Mouse (Mus musculus): ENCODE data around the gene H2afb3.
"Not testable (repeated sequence)": the region's sequence is repeated elsewhere in the genome, so short reads cannot be mapped to it uniquely, and the experiment has no call there.

The H2afb3 gene

GRCm38 (mm10) chrX:120312995-120313394, at the start of gene H2afb3:
TSS of gene H2afb3 (minus strand) at chrX:120313095.
- DNase-seq (ENCODE audit: low read depth, low spot score) = not testable (repeated sequence)

- DNase-seq (ENCODE audit: low read depth, low spot score) = peak; percentile 11
Measured at GRCm38 (mm10) chrX:120301469-120302175, 11.3 kb downstream of the H2afb3 start.

- peak; percentile 59 for DNase-seq (ENCODE audit: low read depth, low spot score)
Measured at GRCm38 (mm10) chrX:120292832-120293750, 19.8 kb downstream of the H2afb3 start.

GRCm38 (mm10) chrX:120291696-120292095, 21.2 kb downstream of the H2afb3 start:
- DNase-seq (ENCODE audit: low read depth, low spot score) = peak; percentile 59

GRCm38 (mm10) chrX:120290900-120291280, 22.0 kb downstream of the H2afb3 start:
- DNase-seq (ENCODE audit: low read depth, low spot score) = peak; percentile 3

- peak; percentile 84 for DNase-seq (ENCODE audit: low read depth, low spot score)
Measured at GRCm38 (mm10) chrX:120290011-120290899, 22.6 kb downstream of the H2afb3 start, which contains the start of gene Pcdh11x. TSS of gene Pcdh11x (plus strand) at chrX:120290259.

- peak; percentile 33 for DNase-seq (ENCODE audit: low read depth, low spot score)
Measured at GRCm38 (mm10) chrX:120287502-120287901, 25.4 kb downstream of the H2afb3 start.

- peak; percentile 20 for DNase-seq (ENCODE audit: low read depth, low spot score)
Measured at GRCm38 (mm10) chrX:120285522-120285921, 27.4 kb downstream of the H2afb3 start.
